Mouse (Mus musculus) myocyte (in vitro differentiated cells): ENCODE data around the gene Ripor2. TPM values are rescaled to one million over a fixed set of nuclear protein-coding genes. Genes with fewer than 3 reads are reported as not detected.

Experiments
- H3K27me3 ChIP-seq: one replicate; pipeline ENCODE4 v1.6.1; 2011; ENCODE audit not compliant: control insufficient read depth, insufficient read depth, insufficient read length
- H3K36me3 ChIP-seq: one replicate; pipeline ENCODE4 v1.6.1; 2011; ENCODE audit not compliant: control insufficient read depth, insufficient read depth
- H3K4me2 ChIP-seq: one replicate; pipeline ENCODE4 v1.6.1; 2011; ENCODE audit warnings: low read depth, control low read depth
- H3K4me3 ChIP-seq: one replicate; pipeline ENCODE4 v1.5.1; 2011; ENCODE audit warnings: mild to moderate bottlenecking, control low read depth, moderate library complexity
- H3K79me2 ChIP-seq: one replicate; pipeline ENCODE4 v1.6.1; 2011; ENCODE audit not compliant: control insufficient read depth, insufficient read depth
- H3ac ChIP-seq: one replicate; pipeline ENCODE4 v1.6.1; 2011; ENCODE audit not compliant: control insufficient read depth, insufficient read length
- CEBPB ChIP-seq: IDR thresholded peaks from 2 replicates; pipeline ENCODE4 v1.6.1; 2011; ENCODE audit warnings: mild to moderate bottlenecking, moderate library complexity; ENCODE audit not compliant: poor library complexity, insufficient read depth, severe bottlenecking
- E2F4 ChIP-seq: IDR thresholded peaks from one replicate; pipeline ENCODE4 v1.6.1; 2011; ENCODE audit warnings: mild to moderate bottlenecking, control low read depth, moderate library complexity; ENCODE audit not compliant: insufficient read depth
- MAX ChIP-seq: IDR thresholded peaks from one replicate; pipeline ENCODE4 v1.6.1; 2011; ENCODE audit warnings: low read depth, mild to moderate bottlenecking, control low read depth
- MYOD1 ChIP-seq, 3 experiments: IDR thresholded peaks; one replicate each; pipeline ENCODE4 v1.6.1; 2011; ENCODE audit warnings: control low read depth in 2 of 3, low read depth in 2 of 3, mild to moderate bottlenecking in 2 of 3, moderate library complexity in 1 of 3; ENCODE audit not compliant: insufficient read length in 2 of 3, control insufficient read depth in 1 of 3
- MYOG ChIP-seq, 3 experiments: IDR thresholded peaks; one replicate each; pipeline ENCODE4 v1.6.1; 2011; ENCODE audit warnings: control low read depth in 2 of 3, low read depth in 2 of 3, mild to moderate bottlenecking in 2 of 3; ENCODE audit not compliant: insufficient read length in 2 of 3, control insufficient read depth in 1 of 3, insufficient read depth in 1 of 3
- POLR2A ChIP-seq: IDR thresholded peaks from one replicate; pipeline ENCODE4 v1.6.1; 2011; ENCODE audit warnings: low read depth, mild to moderate bottlenecking, control low read depth, moderate library complexity; ENCODE audit not compliant: insufficient read length
- POLR2AphosphoS2 ChIP-seq: IDR thresholded peaks from one replicate; pipeline ENCODE4 v1.6.1; 2011; ENCODE audit warnings: low read depth, control low read depth; ENCODE audit not compliant: insufficient read length
- REST ChIP-seq: IDR thresholded peaks from one replicate; pipeline ENCODE4 v1.6.1; 2011; ENCODE audit warnings: mild to moderate bottlenecking, control low read depth, moderate library complexity; ENCODE audit not compliant: insufficient read depth, insufficient read length
- SRF ChIP-seq: IDR thresholded peaks from one replicate; pipeline ENCODE4 v1.6.1; 2011; ENCODE audit warnings: low read depth; ENCODE audit not compliant: control insufficient read depth, insufficient read length
- TCF12 ChIP-seq: IDR thresholded peaks from one replicate; pipeline ENCODE4 v1.6.1; 2011; ENCODE audit warnings: mild to moderate bottlenecking, control low read depth; ENCODE audit not compliant: poor library complexity, insufficient read depth, severe bottlenecking
- TCF3 ChIP-seq: IDR thresholded peaks from one replicate; pipeline ENCODE4 v1.6.1; 2011; ENCODE audit warnings: low read depth, control low read depth; ENCODE audit not compliant: insufficient read length
- USF1 ChIP-seq: IDR thresholded peaks from one replicate; pipeline ENCODE4 v1.6.1; 2011; ENCODE audit warnings: low read depth, mild to moderate bottlenecking, control low read depth, moderate library complexity
- polyA plus RNA-seq: library from polyadenylated mRNA; unstranded; fragments of >200 nt; fragmentation: generic; extraction: Trizol; gene quantifications from one replicate; pipeline ENCODE4 v1.2.1, GENCODE M21; 2012; ENCODE audit warnings: missing spikeins

Gene Ripor2
- polyA plus RNA-seq, 1 experiment, result 1.3 TPM

- Histone ChIP-seq H3ac (no peak overlapping the region), H3K4me2 (no peak overlapping the region), H3K4me3 (no peak overlapping the region), H3K27me3 (no peaks in the 10 kb centered on the region), H3K79me2 (no peaks in the 10 kb centered on the region), H3K36me3 (no peaks in the 10 kb centered on the region)
- TF ChIP-seq POLR2AphosphoS2 (no peak), POLR2A (no peak), MYOD1 (IDR thresholded peaks at IDR 0.05; ENCODE audit: control insufficient read depth in 1 of 3, insufficient read length in 2 of 3, low read depth in 2 of 3) (no peak), TCF12 (no peak), SRF (no peak), E2F4 (no peak), CEBPB (no peak), REST (no peak), MYOG (IDR thresholded peaks at IDR 0.05; ENCODE audit: control insufficient read depth in 1 of 3, insufficient read depth in 1 of 3, insufficient read length in 2 of 3, low read depth in 2 of 3) (no peak), MAX (no peak), USF1 (no peak), TCF3 (no peak)
Measured at GRCm38 (mm10) chr13:24712581-24713130, 130.7 kb downstream of the Ripor2 start.

GRCm38 (mm10) chr13:24713434-24714000 lies 131.5 kb downstream of the Ripor2 start:
- Histone ChIP-seq H3K4me3 (no peak overlapping the region), H3K4me2 (peak overlapping the region; percentile 56), H3K79me2 (no peaks in the 10 kb centered on the region), H3K36me3 (no peaks in the 10 kb centered on the region), H3K27me3 (no peaks in the 10 kb centered on the region), H3ac (no peak overlapping the region)
- TF ChIP-seq MYOD1 (IDR thresholded peaks at IDR 0.05; ENCODE audit: control insufficient read depth in 1 of 3, insufficient read length in 2 of 3, low read depth in 2 of 3), result no peak
- TF ChIP-seq USF1, result no peak
- TF ChIP-seq SRF, result no peak
- no peak for TF ChIP-seq TCF3
- TF ChIP-seq E2F4, result no peak
- no peak for TF ChIP-seq MAX
- TF ChIP-seq POLR2A, result no peak
- no peak for TF ChIP-seq MYOG (IDR thresholded peaks at IDR 0.05; ENCODE audit: control insufficient read depth in 1 of 3, insufficient read depth in 1 of 3, insufficient read length in 2 of 3, low read depth in 2 of 3)
- TF ChIP-seq CEBPB, result no peak
- TF ChIP-seq POLR2AphosphoS2, result no peak
- no peak for TF ChIP-seq REST
- TF ChIP-seq TCF12, result no peak

- Histone ChIP-seq H3K79me2 (no peaks in the 10 kb centered on the region), H3K36me3 (no peaks in the 10 kb centered on the region), H3K4me2 (no peak overlapping the region), H3ac (no peak overlapping the region), H3K4me3 (no peak overlapping the region), H3K27me3 (no peaks in the 10 kb centered on the region)
- TF ChIP-seq TCF3 (no peak), SRF (no peak), E2F4 (no peak), TCF12 (no peak), POLR2AphosphoS2 (no peak), POLR2A (no peak)
Measured at GRCm38 (mm10) chr13:24714360-24714885, 132.4 kb downstream of the Ripor2 start.

- no peak overlapping the region for H3ac ChIP-seq
- no peaks in the 10 kb centered on the region for H3K27me3 ChIP-seq
- TF ChIP-seq TCF3, result no peak
- TF ChIP-seq CEBPB, result no peak
- TF ChIP-seq MAX, result no peak
- no peak for TF ChIP-seq USF1
- TF ChIP-seq MYOG (IDR thresholded peaks at IDR 0.05; ENCODE audit: control insufficient read depth in 1 of 3, insufficient read depth in 1 of 3, insufficient read length in 2 of 3, low read depth in 2 of 3), result no peak
- TF ChIP-seq E2F4, result no peak
- no peak for TF ChIP-seq POLR2AphosphoS2
- TF ChIP-seq MYOD1 (IDR thresholded peaks at IDR 0.05; ENCODE audit: control insufficient read depth in 1 of 3, insufficient read length in 2 of 3, low read depth in 2 of 3), result no peak
- no peak for TF ChIP-seq SRF
- no peak for TF ChIP-seq POLR2A
- TF ChIP-seq REST, result no peak
- no peak for TF ChIP-seq TCF12
- H3K36me3 ChIP-seq, result no peaks in the 10 kb centered on the region
- H3K79me2 ChIP-seq, result no peaks in the 10 kb centered on the region
- no peak overlapping the region for H3K4me2 ChIP-seq
- H3K4me3 ChIP-seq, result no peak overlapping the region
Measured at GRCm38 (mm10) chr13:24715601-24716000, 133.6 kb downstream of the Ripor2 start.

- Histone ChIP-seq H3K4me3 (no peak overlapping the region), H3K79me2 (no peaks in the 10 kb centered on the region), H3K27me3 (no peaks in the 10 kb centered on the region), H3K4me2 (no peak overlapping the region), H3ac (no peak overlapping the region), H3K36me3 (no peaks in the 10 kb centered on the region)
- TF ChIP-seq REST (no peak), TCF3 (no peak)
Measured at GRCm38 (mm10) chr13:24716441-24716840, 134.5 kb downstream of the Ripor2 start.
